ENCODE assay signal across 14 mouse cellular contexts in the genomic region with DNA sequence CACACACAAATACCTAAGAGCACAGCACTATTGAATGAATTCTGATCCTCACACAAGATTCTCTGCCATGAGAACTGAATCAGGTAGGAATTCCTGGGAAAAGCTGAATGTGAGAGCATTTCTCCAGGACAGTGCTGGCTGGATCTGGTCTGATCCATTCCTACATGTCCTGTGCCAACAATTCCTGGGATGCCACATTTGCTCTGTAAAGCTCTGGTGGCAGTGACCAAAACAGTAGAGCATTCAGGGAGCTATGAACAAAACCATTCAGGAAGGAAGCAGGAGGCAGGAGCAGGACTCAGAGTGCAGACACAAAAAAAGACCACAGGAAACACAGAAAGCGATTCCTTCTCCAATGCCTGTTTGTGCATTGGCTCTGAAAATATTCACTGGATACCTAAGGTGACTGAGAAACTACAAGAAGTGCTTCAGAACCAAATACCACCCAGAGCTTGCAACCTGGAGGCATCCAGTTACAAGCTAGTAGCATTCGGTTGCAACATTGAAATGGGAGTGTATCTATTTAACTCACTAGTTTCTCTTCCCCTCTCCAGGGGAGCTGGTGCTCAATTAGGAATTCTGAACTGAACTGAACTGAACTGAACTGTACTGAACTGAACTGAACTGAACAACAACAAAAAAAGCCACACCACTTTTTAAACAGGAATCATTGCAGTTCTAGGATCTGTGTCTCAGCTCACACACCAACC.
DNase-seq lines count a peak whose midpoint lies in the region; ATAC-seq and TF ChIP-seq lines count a peak whose summit lies in the region.
"Had no signal": no experiment of that assay in that cellular context is flagged by ENCODE, and none has a peak within 500 bp of the region (broad histone marks: within the 10 kb centered on the region; RNA-seq: fewer than 3 reads in every experiment).

No protein-coding gene starts in this region.

- no peak overlapping the region for H3K4me2 ChIP-seq in embryonic facial prominence, embryonic 12.5 days (replicated peaks)
- H3K4me2 ChIP-seq in hindbrain, postnatal 0 days (ENCODE audit: low read depth, low read length), result no peak overlapping the region
- H3K4me2 ChIP-seq: limb, embryonic 15.5 days; midbrain, embryonic 12.5 days had no signal

- no peak overlapping the region for H3K9ac ChIP-seq in embryonic facial prominence, embryonic 12.5 days
- no peak overlapping the region for H3K9ac ChIP-seq in hindbrain, postnatal 0 days (replicated peaks; ENCODE audit: low read length)
- H3K9ac ChIP-seq: limb, embryonic 15.5 days; midbrain, embryonic 12.5 days had no signal

- H3K36me3 ChIP-seq in embryonic facial prominence, embryonic 12.5 days, result no peaks in the 10 kb centered on the region
- H3K36me3 ChIP-seq in embryonic facial prominence, embryonic 10.5 days (replicated peaks), result 0 out of 2 replicates have a peak, but pooled peaks cover 6% of the 10 kb centered on the region
- no peaks in the 10 kb centered on the region for H3K36me3 ChIP-seq in hindbrain, postnatal 0 days (ENCODE audit: insufficient read depth, low read length)
- H3K36me3 ChIP-seq: limb, embryonic 15.5 days; midbrain, embryonic 12.5 days had no signal

- 0 out of 2 replicates have a peak overlapping the region, but pooled peaks have one; percentile 54 for H3K27ac ChIP-seq in embryonic facial prominence, embryonic 12.5 days
- no peak overlapping the region for H3K27ac ChIP-seq in embryonic facial prominence, embryonic 10.5 days (replicated peaks)
- peak overlapping the region; percentile 15 for H3K27ac ChIP-seq in layer of hippocampus, adult 2 months
- peak overlapping the region; percentile 9; the same call in 1 of the 2 replicates for H3K27ac ChIP-seq in hindbrain, postnatal 0 days
- H3K27ac ChIP-seq: limb, embryonic 15.5 days; midbrain, embryonic 12.5 days had no signal

- no peak for DNase-seq in embryonic facial prominence, embryonic 10.5 days (ENCODE audit: low spot score)
- no peak for DNase-seq in layer of hippocampus, adult 2 months (ENCODE audit: low spot score in 2 of 2)
- DNase-seq in layer of hippocampus, adult 18-20 months (ENCODE audit: low spot score in 2 of 2), result no peak
- DNase-seq in ZHBTc4 (ENCODE audit: low read depth, low spot score), result peak; percentile 93
- DNase-seq in hindbrain, postnatal 0 days (ENCODE audit: low spot score), result no peak
- no peak for DNase-seq in layer of hippocampus, adult 9-10 months (ENCODE audit: low spot score)
- DNase-seq in cerebellum, adult 9-11 months, result no peak
- DNase-seq: cerebellum, adult 9-10 months; heart, postnatal 4 days; kidney, adult 9 months; thymus, adult 2 months had no signal

- peaks cover 12% of the 10 kb centered on the region; the same call in 1 of the 2 replicates for H3K4me1 ChIP-seq in embryonic facial prominence, embryonic 12.5 days
- peaks cover 25% of the 10 kb centered on the region; the same call in 1 of the 2 replicates for H3K4me1 ChIP-seq in embryonic facial prominence, embryonic 10.5 days
- no peaks in the 10 kb centered on the region for H3K4me1 ChIP-seq in hindbrain, postnatal 0 days (ENCODE audit: insufficient read depth, low read length)
- H3K4me1 ChIP-seq: limb, embryonic 15.5 days had no signal

- WGBS in embryonic facial prominence, embryonic 12.5 days, result 26% methylated on average over 2 of the region's 2 CpGs
- WGBS in embryonic facial prominence, embryonic 10.5 days, result 40% methylated on average over 2 of the region's 2 CpGs
- 31% methylated on average over 2 of the region's 2 CpGs for WGBS in hindbrain, postnatal 0 days

- no peaks in the 10 kb centered on the region for H3K9me3 ChIP-seq in embryonic facial prominence, embryonic 12.5 days
- H3K9me3 ChIP-seq in embryonic facial prominence, embryonic 10.5 days, result no peaks in the 10 kb centered on the region
- H3K9me3 ChIP-seq in hindbrain, postnatal 0 days (ENCODE audit: low read length), result no peaks in the 10 kb centered on the region
- H3K9me3 ChIP-seq: limb, embryonic 15.5 days; midbrain, embryonic 12.5 days had no signal

- TF ChIP-seq CTCF in layer of hippocampus, adult 2 months (conservative IDR thresholded peaks at IDR 0.05), result no peak
- TF ChIP-seq CTCF in hindbrain, postnatal 0 days (IDR thresholded peaks at IDR 0.05; ENCODE audit: low read depth), result no peak

- no peak for ATAC-seq in embryonic facial prominence, embryonic 12.5 days (ENCODE audit: insufficient number of reproducible peaks, insufficient read depth, low FRiP score, low TSS enrichment)
- ATAC-seq in hindbrain, postnatal 0 days, result 0 out of 2 replicates have a peak, but pooled peaks have one; percentile 56

- no peak overlapping the region for H3K4me3 ChIP-seq in embryonic facial prominence, embryonic 12.5 days
- H3K4me3 ChIP-seq in embryonic facial prominence, embryonic 10.5 days, result no peak overlapping the region
- no peak overlapping the region for H3K4me3 ChIP-seq in layer of hippocampus, adult 2 months
- no peak overlapping the region for H3K4me3 ChIP-seq in hindbrain, postnatal 0 days (ENCODE audit: low read length)
- H3K4me3 ChIP-seq: limb, embryonic 15.5 days; midbrain, embryonic 12.5 days had no signal

- no peaks in the 10 kb centered on the region for H3K27me3 ChIP-seq in embryonic facial prominence, embryonic 12.5 days
- no peaks in the 10 kb centered on the region for H3K27me3 ChIP-seq in embryonic facial prominence, embryonic 10.5 days (replicated peaks; ENCODE audit: low read depth, poor library complexity, severe bottlenecking)
- no peaks in the 10 kb centered on the region for H3K27me3 ChIP-seq in hindbrain, postnatal 0 days (ENCODE audit: insufficient read depth, low read length)
- H3K27me3 ChIP-seq: limb, embryonic 15.5 days; midbrain, embryonic 12.5 days had no signal
